Mouse (Mus musculus): ENCODE measurements around the gene Sytl3. TPM values are rescaled to one million over a fixed set of nuclear protein-coding genes. Genes with fewer than 3 reads are reported as not detected.

Gene Sytl3
- polyA plus RNA-seq, 1 experiment from 2014 or later, result 0.21 TPM

DNA sequence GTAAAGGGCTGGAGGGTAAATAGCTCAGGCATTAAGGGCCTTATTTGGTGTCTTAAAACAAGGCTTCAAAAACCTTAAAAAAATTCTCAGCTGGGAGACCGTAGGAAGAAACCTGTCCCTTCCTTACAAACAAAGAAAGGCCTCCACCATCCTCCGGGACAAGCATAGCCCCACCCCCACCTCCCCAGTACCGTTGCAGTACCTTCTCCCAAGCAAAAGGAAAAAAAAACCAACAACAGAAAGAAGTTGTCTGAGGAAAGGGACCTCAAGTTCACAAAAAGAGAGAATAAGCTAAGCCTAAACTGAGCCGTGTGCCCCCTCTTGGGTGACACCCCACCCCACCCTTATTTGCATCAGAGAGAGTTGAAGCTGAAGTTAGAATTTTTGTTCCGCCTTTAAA is 117.7 kb downstream of the Sytl3 start:
- no peaks in the 10 kb centered on the region for H3K36me3 ChIP-seq (replicated peaks; ENCODE audit: insufficient read depth, low read length)
- ATAC-seq (no peak), DNase-seq (no peak)
- TF ChIP-seq CTCF (IDR thresholded peaks at IDR 0.05; ENCODE audit: low read depth) (no peak), EP300 (IDR thresholded peaks at IDR 0.05; ENCODE audit: low read depth) (no peak)
- H3K27me3 ChIP-seq (ENCODE audit: insufficient read depth, low read length), result no peaks in the 10 kb centered on the region
- no peak overlapping the region for H3K27ac ChIP-seq (ENCODE audit: low read depth)
- H3K4me1 ChIP-seq (ENCODE audit: insufficient read depth), result peaks cover 31% of the 10 kb centered on the region
- H3K4me2 ChIP-seq (ENCODE audit: low read depth, low read length), result no peak overlapping the region
- H3K9ac ChIP-seq (replicated peaks), result no peak overlapping the region
- 66% methylated on average over 5 of the region's 5 CpGs for WGBS (ENCODE audit: insufficient replicate concordance)
- no peaks in the 10 kb centered on the region for H3K9me3 ChIP-seq (ENCODE audit: low read length)
- H3K4me3 ChIP-seq (ENCODE audit: low read depth, low read length), result no peak overlapping the region

DNA sequence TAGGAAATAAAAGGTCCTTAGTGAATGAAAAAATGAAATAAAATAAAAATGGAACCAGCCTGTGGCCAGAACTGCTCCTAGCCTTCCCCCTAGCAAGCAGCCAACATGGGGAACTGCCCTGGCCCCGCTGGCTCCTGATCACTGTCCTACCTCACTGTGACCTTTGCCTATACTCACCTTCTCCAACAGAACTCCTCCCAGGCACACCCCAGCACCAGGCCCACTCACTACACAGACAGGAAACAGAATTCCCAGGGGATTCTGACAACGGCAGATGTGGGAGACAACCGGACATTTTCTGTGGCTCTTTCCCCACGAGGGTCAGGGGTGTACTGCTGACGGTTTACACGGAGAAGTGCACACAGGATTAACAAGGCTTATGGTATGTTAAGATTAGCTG is 118.2 kb downstream of the Sytl3 start:
- H3K27me3 ChIP-seq (ENCODE audit: insufficient read depth, low read length), result no peaks in the 10 kb centered on the region
- ATAC-seq, result peak; percentile 43
- DNase-seq, result no peak
- TF ChIP-seq CTCF (IDR thresholded peaks at IDR 0.05; ENCODE audit: low read depth), result no peak
- TF ChIP-seq EP300 (IDR thresholded peaks at IDR 0.05; ENCODE audit: low read depth), result no peak
- no peak overlapping the region for H3K9ac ChIP-seq (replicated peaks)
- WGBS (ENCODE audit: insufficient replicate concordance), result 66% methylated on average over 6 of the region's 6 CpGs
- no peaks in the 10 kb centered on the region for H3K9me3 ChIP-seq (ENCODE audit: low read length)
- H3K36me3 ChIP-seq (replicated peaks; ENCODE audit: insufficient read depth, low read length), result no peaks in the 10 kb centered on the region
- H3K4me1 ChIP-seq (ENCODE audit: insufficient read depth), result peaks cover 31% of the 10 kb centered on the region
- H3K4me2 ChIP-seq (ENCODE audit: low read depth, low read length), result no peak overlapping the region
- no peak overlapping the region for H3K4me3 ChIP-seq (ENCODE audit: low read depth, low read length)
- H3K27ac ChIP-seq (ENCODE audit: low read depth), result no peak overlapping the region

DNA sequence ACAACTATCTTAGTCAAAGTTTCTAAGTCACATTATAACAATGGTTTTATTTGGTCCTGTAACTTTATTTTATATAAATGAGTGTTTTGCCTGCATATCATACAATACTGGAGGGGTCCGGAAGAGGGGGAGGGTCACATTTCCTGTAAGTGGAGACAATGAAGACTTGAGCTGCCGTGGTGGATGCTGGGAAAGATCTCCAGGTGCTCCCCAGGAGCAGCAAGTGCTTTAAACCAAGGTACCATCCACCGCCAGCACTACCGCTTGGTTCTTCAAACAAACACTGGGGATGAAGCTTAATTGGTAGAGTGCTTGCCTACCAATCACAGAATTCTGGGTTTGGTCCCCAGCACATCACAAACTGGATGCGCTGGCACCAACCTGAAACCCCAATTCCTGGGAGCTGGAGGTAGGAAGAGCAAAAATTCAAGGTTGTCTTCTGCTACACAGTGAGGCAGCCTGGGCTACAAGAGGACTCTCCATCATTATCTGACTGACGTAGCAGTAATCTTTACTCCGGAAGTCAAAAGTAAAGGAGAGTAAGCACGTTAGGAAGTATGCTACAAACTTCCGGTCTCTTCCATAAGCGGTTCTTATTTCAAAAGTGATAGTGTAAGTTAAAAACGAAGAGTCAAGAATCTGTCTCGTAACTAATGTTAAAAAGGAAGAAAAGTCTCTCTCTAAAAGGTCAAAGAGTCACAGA is 118.9 kb downstream of the Sytl3 start:
- no peak overlapping the region for H3K9ac ChIP-seq (replicated peaks)
- H3K27ac ChIP-seq (ENCODE audit: low read depth), result no peak overlapping the region
- DNase-seq (no peak), ATAC-seq (no peak)
- H3K36me3 ChIP-seq (replicated peaks; ENCODE audit: insufficient read depth, low read length), result no peaks in the 10 kb centered on the region
- H3K4me2 ChIP-seq (ENCODE audit: low read depth, low read length), result peak overlapping the region; percentile 97; the same call in 1 of the 2 replicates
- 57% methylated on average over 12 of the region's 12 CpGs for WGBS (ENCODE audit: insufficient replicate concordance)
- TF ChIP-seq CTCF (IDR thresholded peaks at IDR 0.05; ENCODE audit: low read depth) (no peak), EP300 (IDR thresholded peaks at IDR 0.05; ENCODE audit: low read depth) (no peak)
- H3K9me3 ChIP-seq (ENCODE audit: low read length), result no peaks in the 10 kb centered on the region
- H3K27me3 ChIP-seq (ENCODE audit: insufficient read depth, low read length), result no peaks in the 10 kb centered on the region
- H3K4me3 ChIP-seq (ENCODE audit: low read depth, low read length), result no peak overlapping the region
- H3K4me1 ChIP-seq (ENCODE audit: insufficient read depth), result peaks cover 31% of the 10 kb centered on the region

DNA sequence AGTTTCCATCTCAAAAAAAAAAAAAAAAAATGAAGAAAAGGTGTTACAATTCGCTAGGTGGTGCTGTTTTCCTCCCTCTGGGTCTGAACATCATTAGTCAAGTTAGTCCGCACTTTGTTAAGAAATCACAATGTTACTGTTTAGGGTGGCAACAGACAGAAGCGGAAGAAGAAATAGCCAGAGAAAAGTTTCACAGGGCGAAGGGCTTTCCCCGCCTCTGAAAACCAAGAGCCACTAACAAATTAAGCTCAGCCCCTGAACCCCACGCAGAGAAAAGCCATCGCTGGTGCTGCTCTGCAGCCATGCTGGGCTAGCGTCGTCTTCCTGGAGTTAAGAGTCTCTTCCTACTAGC is 119.4 kb downstream of the Sytl3 start:
- 2% methylated on average over 9 of the region's 9 CpGs for WGBS (ENCODE audit: insufficient replicate concordance)
- peak overlapping the region; percentile 78 for H3K27ac ChIP-seq (ENCODE audit: low read depth)
- H3K27me3 ChIP-seq (ENCODE audit: insufficient read depth, low read length), result no peaks in the 10 kb centered on the region
- H3K9ac ChIP-seq (replicated peaks), result peak overlapping the region; percentile 35
- TF ChIP-seq CTCF (IDR thresholded peaks at IDR 0.05; ENCODE audit: low read depth), result peak; percentile 80
- no peak for TF ChIP-seq EP300 (IDR thresholded peaks at IDR 0.05; ENCODE audit: low read depth)
- peak overlapping the region; percentile 52 for H3K4me3 ChIP-seq (ENCODE audit: low read depth, low read length)
- peaks cover 31% of the 10 kb centered on the region for H3K4me1 ChIP-seq (ENCODE audit: insufficient read depth)
- no peaks in the 10 kb centered on the region for H3K36me3 ChIP-seq (replicated peaks; ENCODE audit: insufficient read depth, low read length)
- peak overlapping the region; percentile 97 for H3K4me2 ChIP-seq (ENCODE audit: low read depth, low read length)
- no peaks in the 10 kb centered on the region for H3K9me3 ChIP-seq (ENCODE audit: low read length)
- ATAC-seq (no peak), DNase-seq (peak; percentile 43)

DNA sequence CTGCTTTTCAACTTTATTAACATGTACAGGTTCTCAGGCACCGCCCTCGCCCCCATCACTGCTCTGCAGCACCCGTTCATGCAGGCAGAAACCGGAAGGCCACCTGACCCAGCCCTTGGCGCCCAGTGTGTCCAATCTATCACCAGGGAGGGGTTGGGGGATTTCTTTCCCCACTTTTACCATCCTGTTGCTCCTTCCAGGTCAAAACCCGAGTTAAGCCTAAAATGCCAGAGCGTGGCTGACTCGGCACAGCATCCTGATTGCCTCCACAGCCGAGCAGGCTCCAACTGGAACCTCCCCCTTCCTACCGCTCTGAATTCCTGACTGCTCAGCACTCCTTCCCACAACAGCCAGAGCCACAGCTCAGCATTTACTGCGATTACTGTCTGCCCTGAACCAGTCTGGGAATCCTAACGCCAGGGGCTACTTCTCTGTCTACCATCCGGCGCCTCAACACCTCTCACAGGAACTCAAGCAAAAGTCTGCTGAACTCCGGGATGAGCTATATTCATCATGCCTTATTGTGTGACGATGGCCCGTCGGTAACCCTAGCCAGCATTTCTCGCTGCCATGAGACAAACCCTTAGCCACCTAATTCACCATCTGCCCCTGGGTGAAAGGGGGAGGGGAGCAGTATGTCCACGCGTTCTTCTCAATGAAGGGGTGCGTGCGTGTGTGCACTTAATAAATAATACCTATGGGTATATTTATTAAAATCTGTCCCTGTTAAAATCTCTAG is 120.0 kb downstream of the Sytl3 start:
- no peak for ATAC-seq
- Histone ChIP-seq H3K9ac (replicated peaks) (peak overlapping the region; percentile 35), H3K27ac (ENCODE audit: low read depth) (peak overlapping the region; percentile 78), H3K4me3 (ENCODE audit: low read depth, low read length) (peak overlapping the region; percentile 52), H3K27me3 (ENCODE audit: insufficient read depth, low read length) (no peaks in the 10 kb centered on the region), H3K36me3 (replicated peaks; ENCODE audit: insufficient read depth, low read length) (no peaks in the 10 kb centered on the region), H3K4me2 (ENCODE audit: low read depth, low read length) (peak overlapping the region; percentile 97), H3K9me3 (ENCODE audit: low read length) (no peaks in the 10 kb centered on the region), H3K4me1 (ENCODE audit: insufficient read depth) (peaks cover 31% of the 10 kb centered on the region)
- 15% methylated on average over 23 of the region's 23 CpGs for WGBS (ENCODE audit: insufficient replicate concordance)
- peak; percentile 47 for DNase-seq
- TF ChIP-seq CTCF (IDR thresholded peaks at IDR 0.05; ENCODE audit: low read depth) (no peak), EP300 (IDR thresholded peaks at IDR 0.05; ENCODE audit: low read depth) (no peak)

DNA sequence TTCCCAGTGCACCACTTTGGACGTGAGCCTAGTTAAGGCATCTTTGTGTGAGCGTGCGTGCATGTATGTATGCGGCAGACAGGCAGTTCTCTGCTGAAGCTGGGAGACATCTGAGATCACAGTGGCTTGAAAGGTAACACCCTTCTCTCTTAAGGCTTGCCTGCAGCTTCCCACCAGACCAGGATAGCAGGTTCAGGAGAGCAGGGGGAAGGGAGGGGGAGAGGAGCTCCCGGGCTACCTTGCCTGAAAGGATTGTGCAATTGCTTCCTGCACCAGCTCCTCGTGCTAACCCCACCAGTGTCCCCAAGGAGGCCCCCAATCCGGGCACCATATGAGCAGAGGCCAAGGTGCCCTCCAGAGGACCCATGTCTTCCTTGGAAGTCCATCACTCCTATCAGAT is 120.7 kb downstream of the Sytl3 start:
- Histone ChIP-seq H3K4me3 (ENCODE audit: low read depth, low read length) (no peak overlapping the region), H3K4me1 (ENCODE audit: insufficient read depth) (peaks cover 31% of the 10 kb centered on the region), H3K9me3 (ENCODE audit: low read length) (no peaks in the 10 kb centered on the region), H3K4me2 (ENCODE audit: low read depth, low read length) (peak overlapping the region; percentile 97), H3K9ac (replicated peaks) (no peak overlapping the region; the same call in 1 of the 2 replicates), H3K36me3 (replicated peaks; ENCODE audit: insufficient read depth, low read length) (no peaks in the 10 kb centered on the region), H3K27me3 (ENCODE audit: insufficient read depth, low read length) (no peaks in the 10 kb centered on the region), H3K27ac (ENCODE audit: low read depth) (no peak overlapping the region)
- WGBS (ENCODE audit: insufficient replicate concordance), result 35% methylated on average over 7 of the region's 7 CpGs
- no peak for ATAC-seq
- DNase-seq, result no peak
- no peak for TF ChIP-seq CTCF (IDR thresholded peaks at IDR 0.05; ENCODE audit: low read depth)
- no peak for TF ChIP-seq EP300 (IDR thresholded peaks at IDR 0.05; ENCODE audit: low read depth)
